Mouse (Mus musculus): ENCODE data around the gene Mogs.

- no peak for TF ChIP-seq MYOD1 (IDR thresholded peaks at IDR 0.05; ENCODE audit: control insufficient read depth in 1 of 3, insufficient read length in 2 of 3, low read depth in 2 of 3)
- no peak for TF ChIP-seq POLR2A (IDR thresholded peaks at IDR 0.05; ENCODE audit: insufficient read length, low read depth)
- no peak for TF ChIP-seq USF1 (IDR thresholded peaks at IDR 0.05; ENCODE audit: low read depth)
- no peak for TF ChIP-seq TCF3 (IDR thresholded peaks at IDR 0.05; ENCODE audit: insufficient read length, low read depth)
- TF ChIP-seq TCF12 (IDR thresholded peaks at IDR 0.05; ENCODE audit: insufficient read depth, poor library complexity, severe bottlenecking) = no peak
- no peak for TF ChIP-seq MYOG (IDR thresholded peaks at IDR 0.05; ENCODE audit: control insufficient read depth in 1 of 3, insufficient read depth in 1 of 3, insufficient read length in 2 of 3, low read depth in 2 of 3)
- no peak for TF ChIP-seq MAX (IDR thresholded peaks at IDR 0.05; ENCODE audit: low read depth)
- no peak for TF ChIP-seq POLR2AphosphoS2 (IDR thresholded peaks at IDR 0.05; ENCODE audit: insufficient read length, low read depth)
These were observed 16.9 kb upstream of the Mogs start for GRCm38 (mm10) chr6:83098411-83098810.
